Mouse (Mus musculus) testis, postnatal 14 days (tissue): ENCODE data around the gene Amz1.

Source experiments
- DNase-seq: peaks from one replicate; pipeline ENCODE4 v3.0.0; 2021; ENCODE audit warnings: low spot score

Gene Amz1

GRCm38 (mm10) chr5:140767704-140768141, 43.8 kb downstream of the Amz1 start:
- DNase-seq: peak; percentile 82

- no peak for DNase-seq
Measured at GRCm38 (mm10) chr5:140768333-140768732, 44.4 kb downstream of the Amz1 start.

- no peak for DNase-seq
Measured at GRCm38 (mm10) chr5:140771612-140772011, 47.7 kb downstream of the Amz1 start.

GRCm38 (mm10) chr5:140772158-140772557, 48.2 kb downstream of the Amz1 start:
- no peak for DNase-seq

- DNase-seq: no peak
Measured at GRCm38 (mm10) chr5:140775111-140775510, 51.2 kb downstream of the Amz1 start.

GRCm38 (mm10) chr5:140776968-140777367, 53.0 kb downstream of the Amz1 start:
- no peak for DNase-seq

GRCm38 (mm10) chr5:140781122-140781521, 57.2 kb downstream of the Amz1 start:
- no peak for DNase-seq

GRCm38 (mm10) chr5:140781886-140782572, 58.1 kb downstream of the Amz1 start:
- no peak for DNase-seq

GRCm38 (mm10) chr5:140783577-140783976, 59.6 kb downstream of the Amz1 start:
- no peak for DNase-seq

- DNase-seq: no peak
Measured at GRCm38 (mm10) chr5:140784288-140784687, 60.4 kb downstream of the Amz1 start.

- no peak for DNase-seq
Measured at GRCm38 (mm10) chr5:140785240-140785872, 61.4 kb downstream of the Amz1 start.

- no peak for DNase-seq
Measured at GRCm38 (mm10) chr5:140789561-140789960, 65.6 kb downstream of the Amz1 start.

GRCm38 (mm10) chr5:140790392-140790791, 66.5 kb downstream of the Amz1 start:
- DNase-seq: no peak

GRCm38 (mm10) chr5:140790937-140791877, 67.3 kb downstream of the Amz1 start:
- DNase-seq: no peak

GRCm38 (mm10) chr5:140792233-140792632, 68.3 kb downstream of the Amz1 start:
- DNase-seq: no peak

GRCm38 (mm10) chr5:140794753-140795152, 70.8 kb downstream of the Amz1 start:
- DNase-seq: no peak

- no peak for DNase-seq
Measured at GRCm38 (mm10) chr5:140795176-140795575, 71.2 kb downstream of the Amz1 start.

GRCm38 (mm10) chr5:140796051-140796450, 72.1 kb downstream of the Amz1 start:
- DNase-seq: no peak

- DNase-seq: peak; percentile 27
Measured at GRCm38 (mm10) chr5:140798158-140798557, 74.2 kb downstream of the Amz1 start.

GRCm38 (mm10) chr5:140798775-140799174, 74.8 kb downstream of the Amz1 start:
- DNase-seq: no peak

- no peak for DNase-seq
Measured at GRCm38 (mm10) chr5:140799190-140799589, 75.3 kb downstream of the Amz1 start.

- no peak for DNase-seq
Measured at GRCm38 (mm10) chr5:140800288-140800923, 76.5 kb downstream of the Amz1 start.
